Mouse (Mus musculus) megakaryocyte, embryonic 14.5 days (primary cell): ENCODE measurements around the gene Gm11559.

Experiments
- FLI1 ChIP-seq: IDR thresholded peaks from 2 replicates; pipeline ENCODE4 v1.6.1; 2012; ENCODE audit warnings: low read length, inconsistent platforms, mixed read lengths
- GATA1 ChIP-seq: IDR thresholded peaks from 3 replicates; pipeline ENCODE4 v1.6.1; 2012; ENCODE audit warnings: mixed read lengths, low read length, inconsistent platforms, borderline replicate concordance

DNA sequence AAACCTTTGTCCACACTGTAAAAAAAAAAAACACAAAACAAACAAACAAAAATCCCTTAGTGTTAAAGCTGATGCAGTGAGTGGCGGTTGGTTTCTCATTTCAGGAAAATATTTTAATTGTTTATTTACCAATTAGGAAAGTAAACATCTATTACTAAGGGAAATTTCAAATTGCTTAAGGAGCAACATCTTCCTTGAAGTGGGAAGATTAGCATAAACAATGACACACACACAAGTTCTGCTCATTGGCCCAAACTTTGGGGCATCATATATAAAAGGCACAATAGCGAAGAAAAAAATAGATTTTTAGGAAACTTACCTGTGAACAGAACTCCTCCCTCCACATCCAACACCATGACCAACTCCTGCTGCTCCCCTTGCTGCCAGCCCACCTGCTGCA is 6.7 kb upstream of the Gm11559 start, which contains the start of gene Gm11568:
- TF ChIP-seq GATA1 (no peak), FLI1 (no peak)
